Mouse (Mus musculus): ENCODE measurements around the gene Bsdc1.
"Not testable (repeated sequence)": the region's sequence is repeated elsewhere in the genome, so short reads cannot be mapped to it uniquely, and the experiment has no call there.

The Bsdc1 gene

DNA sequence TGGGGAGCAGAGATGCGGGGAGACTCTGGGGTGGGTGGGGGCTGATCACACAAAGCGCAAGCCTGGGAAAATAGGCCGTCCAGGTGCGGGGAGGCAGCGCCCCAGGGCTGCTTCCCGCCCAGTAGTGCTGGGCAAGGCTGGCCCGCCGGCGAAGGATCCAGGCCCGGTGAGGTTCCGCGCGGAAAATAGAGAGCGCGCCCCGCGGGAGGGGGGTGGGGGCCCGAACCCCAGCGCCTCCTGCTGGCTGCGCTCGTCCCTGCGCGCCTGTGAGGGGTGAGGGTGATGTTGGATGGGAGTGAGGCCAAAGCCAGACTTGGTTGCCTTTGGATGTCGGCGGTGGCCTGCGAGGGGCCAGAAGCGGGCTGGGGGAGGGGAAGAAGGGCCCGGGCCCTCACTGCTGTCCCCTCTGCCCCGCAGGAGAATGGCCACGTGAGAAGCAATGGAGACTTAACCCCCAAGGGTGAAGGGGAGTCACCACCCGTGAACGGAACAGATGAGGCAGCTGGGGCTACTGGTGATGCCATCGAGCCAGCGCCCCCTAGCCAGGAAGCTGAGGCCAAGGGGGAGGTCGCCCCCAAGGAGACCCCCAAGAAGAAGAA lies 53.0 kb downstream of the Bsdc1 start:
- peak; percentile 92 for DNase-seq

DNA sequence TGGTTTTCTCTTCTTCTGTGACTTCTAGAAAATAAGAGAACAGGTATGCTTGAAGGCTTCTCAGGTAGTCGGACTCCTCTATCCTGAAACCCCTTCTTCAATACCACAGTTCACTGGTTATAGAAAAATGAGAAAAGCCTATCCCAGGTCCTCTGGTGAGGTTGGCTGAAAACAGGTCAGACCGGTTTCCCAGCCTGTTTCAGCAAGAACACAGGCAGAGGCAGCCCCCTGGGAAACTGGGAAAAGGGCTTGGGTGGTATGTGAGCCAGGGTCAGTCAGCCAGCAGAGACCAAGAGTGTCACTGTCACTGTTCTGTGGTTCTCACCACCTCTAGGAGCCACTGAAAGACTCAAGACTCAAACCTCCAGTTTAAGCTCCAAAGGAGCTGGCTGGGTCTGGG lies 55.5 kb downstream of the Bsdc1 start:
- DNase-seq, result no peak

DNA sequence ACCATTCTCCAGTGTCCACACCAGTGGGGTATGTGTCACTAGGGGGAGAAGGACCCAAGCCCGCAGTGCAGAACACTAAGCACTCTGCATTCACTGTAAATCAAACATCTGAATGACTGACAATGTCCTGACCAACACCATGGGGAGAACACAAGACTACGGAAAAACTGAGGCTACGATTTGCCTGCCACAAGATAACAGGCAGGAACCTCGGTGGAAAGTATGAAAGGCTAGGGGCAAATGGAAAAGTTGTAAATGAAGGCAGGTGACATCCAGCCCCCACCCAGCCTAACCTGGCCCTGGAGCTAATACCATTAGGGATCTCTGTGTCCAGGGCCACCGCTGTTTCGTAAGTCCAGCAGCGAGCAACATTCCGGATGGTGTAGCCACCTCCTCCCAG lies 57.1 kb downstream of the Bsdc1 start:
- no peak for DNase-seq

DNA sequence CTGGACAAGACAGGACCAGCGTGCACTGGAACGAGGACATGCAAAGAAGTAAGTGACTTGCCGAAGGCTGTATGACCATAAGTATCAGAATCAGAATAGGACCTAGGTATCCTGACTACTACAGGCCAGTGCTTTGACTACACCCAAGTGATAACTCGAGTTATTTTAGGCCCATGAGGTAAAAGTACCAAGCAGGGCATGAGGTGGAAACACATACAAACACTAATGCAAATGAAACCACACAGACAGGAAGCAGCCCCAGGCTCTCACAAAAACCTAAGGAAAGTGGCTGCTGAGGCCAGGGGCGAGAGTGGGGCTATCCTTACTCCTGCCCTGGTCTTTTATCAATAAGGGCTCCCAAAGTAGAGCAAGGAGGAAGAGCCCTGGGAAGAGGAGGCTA lies 64.0 kb downstream of the Bsdc1 start:
- no peak for DNase-seq

DNA sequence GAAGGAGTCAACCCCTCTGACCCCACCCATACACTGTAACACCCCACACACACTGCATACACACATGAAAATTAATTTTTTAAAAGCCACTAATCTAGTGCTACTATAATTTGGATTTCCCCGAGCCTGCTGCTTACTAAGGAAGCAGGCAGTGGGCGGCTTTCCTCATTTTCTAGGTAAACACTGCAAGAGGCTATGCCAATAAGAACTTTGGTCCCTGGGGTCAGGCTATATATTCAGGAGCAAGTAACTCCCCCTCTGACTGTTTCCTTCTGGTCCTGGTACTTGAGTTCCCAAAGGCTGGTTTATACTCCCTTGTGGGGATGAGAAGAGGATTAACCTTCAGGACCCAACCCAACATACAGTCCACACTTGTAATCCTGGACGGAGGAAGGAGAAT lies 64.5 kb downstream of the Bsdc1 start:
- DNase-seq, result no peak

DNA sequence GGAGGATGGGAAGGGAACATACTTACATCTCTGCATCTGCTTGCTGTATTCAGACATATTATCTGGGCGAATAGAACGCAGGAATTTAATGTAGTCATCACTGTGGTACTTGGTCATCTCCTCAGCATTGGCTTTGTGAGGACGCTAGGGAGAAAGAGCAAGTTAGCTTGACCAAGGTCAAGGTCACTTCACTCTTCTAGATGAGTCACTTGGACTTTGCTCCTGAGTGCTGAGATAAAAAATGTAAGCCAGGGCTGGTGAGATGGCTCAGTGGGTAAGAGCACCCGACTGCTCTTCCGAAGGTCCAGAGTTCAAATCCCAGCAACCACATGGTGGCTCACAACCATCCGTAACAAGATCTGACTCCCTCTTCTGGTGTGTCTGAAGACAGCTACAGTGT lies 67.5 kb downstream of the Bsdc1 start:
- DNase-seq, result not testable (repeated sequence)

All from thymus, postnatal 4 days (tissue).